ENCODE assay signal across 8 mouse cellular contexts in genomic region chr1:87846801-87847474, GRCm38 (mm10). TPM values are rescaled to one million over a fixed set of nuclear protein-coding genes. Genes with fewer than 3 reads are reported as not detected.
A peak's percentile ranks its signal among the peaks of the same experiment; 100 is the strongest.
DNase-seq lines count a peak whose midpoint lies in the region; ATAC-seq and TF ChIP-seq lines count a peak whose summit lies in the region.

No protein-coding gene starts in this region.

- no peaks in the 10 kb centered on the region for H3K27me3 ChIP-seq in embryonic facial prominence, embryonic 14.5 days (replicated peaks; ENCODE audit: control insufficient read depth, insufficient read depth, low read length)
- no peaks in the 10 kb centered on the region for H3K27me3 ChIP-seq in kidney, adult 2 months (replicated peaks; ENCODE audit: control insufficient read depth, insufficient read depth, low read length)
- no peaks in the 10 kb centered on the region for H3K27me3 ChIP-seq in lung, embryonic 16.5 days (ENCODE audit: control insufficient read depth, insufficient read depth, low read depth, low read length)

- H3K4me2 ChIP-seq in embryonic facial prominence, embryonic 14.5 days (ENCODE audit: low read depth, low read length): no peak overlapping the region
- H3K4me2 ChIP-seq in lung, embryonic 16.5 days (ENCODE audit: low read depth, low read length): no peak overlapping the region

- H3K4me1 ChIP-seq in embryonic facial prominence, embryonic 14.5 days (ENCODE audit: control insufficient read depth, insufficient read depth, low read length): no peaks in the 10 kb centered on the region
- peaks cover 3% of the 10 kb centered on the region; the same call in 1 of the 2 replicates for H3K4me1 ChIP-seq in kidney, adult 2 months (ENCODE audit: control insufficient read depth, insufficient read depth, low read length)
- peaks cover 12% of the 10 kb centered on the region for H3K4me1 ChIP-seq in lung, embryonic 16.5 days (replicated peaks; ENCODE audit: control insufficient read depth, insufficient read depth, low read length)

- TF ChIP-seq POLR2A in kidney, adult 2 months (IDR thresholded peaks at IDR 0.05; ENCODE audit: low read depth, low read length): no peak

- DNase-seq in testis, postnatal 14 days (ENCODE audit: low spot score): peak; percentile 33
- DNase-seq in testis, postnatal 10 days (ENCODE audit: low spot score): no peak
- peak; percentile 69 for DNase-seq in embryonic facial prominence, embryonic 14.5 days (ENCODE audit: low spot score)
- peak; percentile 90 for DNase-seq in kidney, adult 2 months
- DNase-seq in thymus, adult 18-20 months: peak; percentile 75 to 90
- DNase-seq in cerebellum, postnatal 25 days: no peak

- 25% methylated on average over 2 of the region's 2 CpGs for WGBS in embryonic facial prominence, embryonic 14.5 days
- WGBS in kidney, adult 2 months: 12% methylated on average over 2 of the region's 2 CpGs
- 28% methylated on average over 2 of the region's 2 CpGs for WGBS in lung, embryonic 16.5 days

- ATAC-seq in embryonic facial prominence, embryonic 14.5 days (ENCODE audit: low read depth): peak; percentile 73
- ATAC-seq in lung, embryonic 16.5 days (ENCODE audit: low read depth): peak; percentile 73
- no peak for ATAC-seq in cerebellum, adult (ENCODE audit: insufficient number of reproducible peaks, low FRiP score, low TSS enrichment)

- TF ChIP-seq CTCF in kidney, adult 2 months (conservative IDR thresholded peaks at IDR 0.05; ENCODE audit: insufficient read depth, insufficient read length, low read depth, low read length): no peak

- peak overlapping the region; percentile 65 for H3K27ac ChIP-seq in embryonic facial prominence, embryonic 14.5 days (replicated peaks; ENCODE audit: low read depth, low read length)
- H3K27ac ChIP-seq in kidney, adult 2 months (ENCODE audit: insufficient read depth, low read depth, low read length): no peak overlapping the region; the same call in 1 of the 2 replicates
- H3K27ac ChIP-seq in lung, embryonic 16.5 days (ENCODE audit: low read length): no peak overlapping the region

- no peaks in the 10 kb centered on the region for H3K9me3 ChIP-seq in embryonic facial prominence, embryonic 14.5 days (ENCODE audit: control insufficient read depth, low read length)
- H3K9me3 ChIP-seq in lung, embryonic 16.5 days (ENCODE audit: control insufficient read depth, low read length): no peaks in the 10 kb centered on the region

- 0 out of 2 replicates have a peak overlapping the region, but pooled peaks have one; percentile 2 for H3K9ac ChIP-seq in embryonic facial prominence, embryonic 14.5 days (ENCODE audit: low read depth, low read length)
- H3K9ac ChIP-seq in lung, embryonic 16.5 days (ENCODE audit: low read length): no peak overlapping the region

- no peaks in the 10 kb centered on the region for H3K36me3 ChIP-seq in embryonic facial prominence, embryonic 14.5 days (ENCODE audit: control insufficient read depth, insufficient read depth, low read length)
- H3K36me3 ChIP-seq in kidney, adult 2 months (ENCODE audit: control insufficient read depth, insufficient read depth, low read length): no peaks in the 10 kb centered on the region
- H3K36me3 ChIP-seq in lung, embryonic 16.5 days (ENCODE audit: control insufficient read depth, insufficient read depth, low read length): no peaks in the 10 kb centered on the region

- no peak overlapping the region for H3K4me3 ChIP-seq in embryonic facial prominence, embryonic 14.5 days (ENCODE audit: low read depth, low read length)
- no peak overlapping the region for H3K4me3 ChIP-seq in kidney, adult 2 months (ENCODE audit: insufficient read depth, low read depth, low read length)
- no peak overlapping the region for H3K4me3 ChIP-seq in lung, embryonic 16.5 days (ENCODE audit: low read length)

RNA-seq across cellular contexts. Expression of gene Dgkd, which starts 6.1 kb away (rescaled TPM):
- 31.7 and 34.1 TPM in 2 replicates for polyA plus RNA-seq in embryonic facial prominence, embryonic 14.5 days (2014; fragmentation: Nextera tagmentation; extraction: Ambion mirVana)
- 31.4 and 32.1 TPM in 2 replicates for polyA plus RNA-seq in kidney, adult 2 months (2012; rRNA removed)
- 32.9 and 33.9 TPM in 2 replicates for polyA plus RNA-seq in lung, embryonic 16.5 days (2015; fragmentation: Nextera tagmentation; extraction: Ambion mirVana)

RNA-seq across cellular contexts. Expression of gene Sag, which starts 43.5 kb away (rescaled TPM):
- 2.1 and 2.4 TPM in 2 replicates for polyA plus RNA-seq in embryonic facial prominence, embryonic 14.5 days (2014; fragmentation: Nextera tagmentation; extraction: Ambion mirVana)
- 0.16 and 0.34 TPM in 2 replicates for polyA plus RNA-seq in kidney, adult 2 months (2012; rRNA removed)
- 1.1 and 1.2 TPM in 2 replicates for polyA plus RNA-seq in lung, embryonic 16.5 days (2015; fragmentation: Nextera tagmentation; extraction: Ambion mirVana)

Comparison
In these comparisons a context has a peak if more than half of its experiments do, and no peak if none do; other contexts are left out.
1. DNase-seq: peak in testis, postnatal 14 days (single experiment), embryonic facial prominence, embryonic 14.5 days (single experiment), kidney, adult 2 months (single experiment) and thymus, adult 18-20 months (2 of 2); none in testis, postnatal 10 days (single experiment) and cerebellum, postnatal 25 days (0 of 2).